Mouse (Mus musculus) c-Kit-positive CD71-negative TER-119-negative erythroid progenitor cells, embryonic 14.5 days (primary cell): ENCODE results near the gene Ube2g2.
A peak's percentile ranks its signal among the peaks of the same experiment; 100 is the strongest.

Experiments used
- DNase-seq: peaks from one replicate; pipeline ENCODE4 v3.0.0-alpha.2; 2013; ENCODE audit warnings: low read depth

Ube2g2 gene

GRCm38 (mm10) chr10:77606855-77607254 is 15.2 kb upstream of the Ube2g2 start:
- DNase-seq = no peak

GRCm38 (mm10) chr10:77607441-77607840 is 14.6 kb upstream of the Ube2g2 start:
- no peak for DNase-seq

GRCm38 (mm10) chr10:77608589-77608988 is 13.5 kb upstream of the Ube2g2 start:
- no peak for DNase-seq

- DNase-seq = no peak
Measured at GRCm38 (mm10) chr10:77610221-77610961, 11.7 kb upstream of the Ube2g2 start.

- no peak for DNase-seq
Measured at GRCm38 (mm10) chr10:77613409-77613808, 8.7 kb upstream of the Ube2g2 start.

GRCm38 (mm10) chr10:77615647-77616046 is 6.4 kb upstream of the Ube2g2 start:
- DNase-seq = no peak

GRCm38 (mm10) chr10:77616166-77616565 is 5.9 kb upstream of the Ube2g2 start:
- no peak for DNase-seq

- no peak for DNase-seq
Measured at GRCm38 (mm10) chr10:77616926-77617325, 5.1 kb upstream of the Ube2g2 start.

- no peak for DNase-seq
Measured at GRCm38 (mm10) chr10:77621546-77621945, 529 bp upstream of the Ube2g2 start.

- DNase-seq = no peak
Measured at GRCm38 (mm10) chr10:77623069-77623492, 1.0 kb downstream of the Ube2g2 start.

- DNase-seq = no peak
Measured at GRCm38 (mm10) chr10:77623639-77624400, 1.7 kb downstream of the Ube2g2 start.

- DNase-seq = no peak
Measured at GRCm38 (mm10) chr10:77624570-77624995, 2.5 kb downstream of the Ube2g2 start.

GRCm38 (mm10) chr10:77626036-77626435 is 4.0 kb downstream of the Ube2g2 start:
- no peak for DNase-seq

- DNase-seq = no peak
Measured at GRCm38 (mm10) chr10:77626591-77626990, 4.5 kb downstream of the Ube2g2 start.

GRCm38 (mm10) chr10:77627497-77627896 is 5.4 kb downstream of the Ube2g2 start:
- peak; percentile 82 for DNase-seq

- no peak for DNase-seq
Measured at GRCm38 (mm10) chr10:77629163-77629562, 7.1 kb downstream of the Ube2g2 start.

GRCm38 (mm10) chr10:77629970-77630369 is 7.9 kb downstream of the Ube2g2 start:
- no peak for DNase-seq

- no peak for DNase-seq
Measured at GRCm38 (mm10) chr10:77634016-77634415, 11.9 kb downstream of the Ube2g2 start.

- no peak for DNase-seq
Measured at GRCm38 (mm10) chr10:77634452-77635231, 12.6 kb downstream of the Ube2g2 start.

GRCm38 (mm10) chr10:77636234-77636922 is 14.3 kb downstream of the Ube2g2 start:
- no peak for DNase-seq

GRCm38 (mm10) chr10:77638956-77639355 is 16.9 kb downstream of the Ube2g2 start:
- DNase-seq = no peak

- DNase-seq = no peak
Measured at GRCm38 (mm10) chr10:77643160-77643559, 21.1 kb downstream of the Ube2g2 start.
